Mouse (Mus musculus) stomach, embryonic 16.5 days (tissue): ENCODE measurements around the gene Olfr99. TPM values are rescaled to one million over a fixed set of nuclear protein-coding genes. Genes with fewer than 3 reads are reported as not detected.

Experiments
- ATAC-seq: fragments of 200-750 bp; cut with Nextera tagmentation; 2 replicates; pipeline ENCODE4 v1.8.0; 2017; ENCODE audit warnings: moderate number of reproducible peaks, moderate TSS enrichment; ENCODE audit not compliant: insufficient read depth, low FRiP score
- H3K27ac ChIP-seq: fragments of 300-500 bp; sonication (generic); 2 replicates; pipeline ENCODE4 v1.5.1; 2014; ENCODE audit warnings: low read length
- H3K27me3 ChIP-seq: fragments of 300-500 bp; sonication (generic); 2 replicates; pipeline ENCODE4 v1.6.1; 2014; ENCODE audit warnings: low read length, control low read depth, mixed read lengths; ENCODE audit not compliant: control insufficient read depth, insufficient read depth
- H3K36me3 ChIP-seq: fragments of 300-500 bp; sonication (generic); 2 replicates; pipeline ENCODE4 v1.6.1; 2014; ENCODE audit warnings: low read length; ENCODE audit not compliant: control insufficient read depth, insufficient read depth
- H3K4me1 ChIP-seq: fragments of 300-500 bp; sonication (generic); 2 replicates; pipeline ENCODE4 v1.6.1; 2014; ENCODE audit warnings: low read length, control low read depth, mixed read lengths; ENCODE audit not compliant: control insufficient read depth, insufficient read depth
- H3K4me2 ChIP-seq: fragments of 300-500 bp; sonication (generic); 2 replicates; pipeline ENCODE4 v1.6.1; 2014; ENCODE audit warnings: low read depth, low read length, mixed read lengths
- H3K4me3 ChIP-seq: fragments of 300-500 bp; sonication (generic); replicated peaks from 2 replicates; pipeline ENCODE4 v1.5.1; 2014; ENCODE audit warnings: mild to moderate bottlenecking, low read length
- H3K9ac ChIP-seq: fragments of 300-500 bp; sonication (generic); 2 replicates; pipeline ENCODE4 v1.6.1; 2014; ENCODE audit warnings: low read length
- H3K9me3 ChIP-seq: fragments of 300-500 bp; sonication (generic); replicated peaks from 2 replicates; pipeline ENCODE4 v1.6.1; 2016; ENCODE audit warnings: low read length, control low read depth; ENCODE audit not compliant: control insufficient read depth
- WGBS: fragments of 180-500 bp; shearing (Covaris S2); extraction: QIAGEN DNeasy Blood & Tissue Kit; methylation state at CpG from one replicate; pipeline ENCODE4 v1.1.7; 2014; 5-methylcytosine and 5-hydroxymethylcytosine counted together
- polyA plus RNA-seq: library from polyadenylated mRNA; unstranded; fragments of >200 nt; fragmentation: Nextera tagmentation; extraction: Ambion mirVana; gene quantifications from 2 replicates; pipeline ENCODE4 v1.2.1, GENCODE M21; 2015

The Olfr99 gene
- polyA plus RNA-seq = not detected in 2 replicates

- no peak for ATAC-seq
- no peaks in the 10 kb centered on the region for H3K36me3 ChIP-seq
- 77% methylated on average over 1 of the region's 1 CpGs for WGBS
- H3K4me3 ChIP-seq = no peak within 1 kb of the TSS
- no peaks in the 10 kb centered on the region for H3K27me3 ChIP-seq
- no peak within 1 kb of the TSS for H3K4me2 ChIP-seq
- H3K9me3 ChIP-seq = no peaks in the 10 kb centered on the region
- H3K27ac ChIP-seq = no peak within 1 kb of the TSS
- no peak within 1 kb of the TSS for H3K9ac ChIP-seq
- no peaks in the 10 kb centered on the region for H3K4me1 ChIP-seq
Observed at GRCm38 (mm10) chr17:37283360-37283759, at the start of gene Olfr99. Olfr99 (minus strand) TSS chr17:37283460.

- Histone ChIP-seq H3K4me2 (no peak within 1 kb of the TSS), H3K36me3 (no peaks in the 10 kb centered on the region), H3K9ac (no peak within 1 kb of the TSS), H3K9me3 (no peaks in the 10 kb centered on the region), H3K27ac (no peak within 1 kb of the TSS), H3K4me3 (no peak within 1 kb of the TSS), H3K4me1 (no peaks in the 10 kb centered on the region), H3K27me3 (no peaks in the 10 kb centered on the region)
- no peak for ATAC-seq
Observed at GRCm38 (mm10) chr17:37316954-37317353, 33.7 kb upstream of the Olfr99 start, which contains the start of gene Olfr102. Olfr102 (minus strand) TSS chr17:37317054.

GRCm38 (mm10) chr17:37310146-37310699 is 27.0 kb upstream of the Olfr99 start:
- Histone ChIP-seq H3K27ac (no peak overlapping the region), H3K4me3 (no peak overlapping the region), H3K9me3 (no peaks in the 10 kb centered on the region), H3K4me1 (no peaks in the 10 kb centered on the region), H3K27me3 (no peaks in the 10 kb centered on the region), H3K9ac (no peak overlapping the region), H3K4me2 (no peak overlapping the region), H3K36me3 (no peaks in the 10 kb centered on the region)
- whole genome bisulfite sequencing = 28% methylated on average over 2 of the region's 2 CpGs
- ATAC-seq = no peak

GRCm38 (mm10) chr17:37308483-37308882 is 25.2 kb upstream of the Olfr99 start:
- Histone ChIP-seq H3K36me3 (no peaks in the 10 kb centered on the region), H3K27ac (no peak overlapping the region), H3K4me1 (no peaks in the 10 kb centered on the region), H3K4me3 (no peak overlapping the region), H3K9ac (no peak overlapping the region), H3K27me3 (no peaks in the 10 kb centered on the region), H3K9me3 (no peaks in the 10 kb centered on the region), H3K4me2 (no peak overlapping the region)
- 39% methylated on average over 4 of the region's 4 CpGs for WGBS
- ATAC-seq = no peak

GRCm38 (mm10) chr17:37304213-37304612 is 21.0 kb upstream of the Olfr99 start, which contains the start of gene Olfr101:
Olfr101 (minus strand) TSS chr17:37304313.
- H3K9me3 ChIP-seq = no peaks in the 10 kb centered on the region

GRCm38 (mm10) chr17:37280331-37280730 is 2.9 kb downstream of the Olfr99 start:
- 79% methylated on average over 1 of the region's 1 CpGs for WGBS

More at GRCm38 (mm10) chr17:37304213-37304612, 21.0 kb upstream of the Olfr99 start, which contains the start of gene Olfr101:
- Histone ChIP-seq H3K27ac (no peak within 1 kb of the TSS), H3K4me1 (no peaks in the 10 kb centered on the region), H3K4me3 (no peak within 1 kb of the TSS), H3K9ac (no peak within 1 kb of the TSS), H3K4me2 (no peak within 1 kb of the TSS), H3K36me3 (no peaks in the 10 kb centered on the region), H3K27me3 (no peaks in the 10 kb centered on the region)
- ATAC-seq = no peak
- WGBS = 82% methylated on average over 4 of the region's 4 CpGs

GRCm38 (mm10) chr17:37276573-37276972 is 6.7 kb downstream of the Olfr99 start:
- Histone ChIP-seq H3K4me3 (no peak overlapping the region), H3K9me3 (no peaks in the 10 kb centered on the region), H3K9ac (no peak overlapping the region), H3K4me2 (no peak overlapping the region), H3K36me3 (no peaks in the 10 kb centered on the region), H3K4me1 (no peaks in the 10 kb centered on the region), H3K27ac (no peak overlapping the region), H3K27me3 (no peaks in the 10 kb centered on the region)
- no peak for ATAC-seq

More at GRCm38 (mm10) chr17:37280331-37280730, 2.9 kb downstream of the Olfr99 start:
- Histone ChIP-seq H3K4me3 (no peak overlapping the region), H3K27me3 (no peaks in the 10 kb centered on the region), H3K9me3 (no peaks in the 10 kb centered on the region), H3K27ac (no peak overlapping the region), H3K4me1 (no peaks in the 10 kb centered on the region), H3K36me3 (no peaks in the 10 kb centered on the region), H3K4me2 (no peak overlapping the region), H3K9ac (no peak overlapping the region)
- no peak for ATAC-seq

- Histone ChIP-seq H3K9ac (no peak overlapping the region), H3K4me2 (no peak overlapping the region), H3K4me1 (no peaks in the 10 kb centered on the region), H3K27ac (no peak overlapping the region), H3K27me3 (no peaks in the 10 kb centered on the region), H3K36me3 (no peaks in the 10 kb centered on the region), H3K4me3 (no peak overlapping the region), H3K9me3 (no peaks in the 10 kb centered on the region)
- ATAC-seq = no peak
- WGBS = 76% methylated on average over 2 of the region's 2 CpGs
Observed at GRCm38 (mm10) chr17:37275626-37276248, 7.5 kb downstream of the Olfr99 start.

DNA sequence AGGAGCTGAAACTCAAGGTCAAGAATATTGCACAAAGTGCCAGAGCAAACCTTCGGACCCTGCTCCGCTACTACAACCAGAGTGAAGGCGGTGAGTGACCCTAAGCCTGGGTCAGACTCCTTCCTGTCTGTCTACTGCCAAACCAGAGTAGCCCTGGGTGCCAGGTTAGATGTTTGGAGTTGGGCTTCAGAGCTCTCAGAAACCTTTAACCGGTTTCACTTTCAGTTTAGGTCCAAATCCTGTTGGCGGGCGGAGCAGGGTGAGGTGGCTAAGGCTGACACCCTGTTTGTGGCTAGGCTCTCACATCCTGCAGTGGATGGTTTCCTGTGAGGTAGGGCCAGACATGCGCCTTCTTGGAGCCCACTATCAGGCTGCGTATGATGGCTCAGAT is 12.6 kb downstream of the Olfr99 start:
- peak; percentile 45; the same call in 1 of the 2 replicates for ATAC-seq
- Histone ChIP-seq H3K4me2 (peak overlapping the region; percentile 94), H3K36me3 (no peaks in the 10 kb centered on the region), H3K9ac (peak overlapping the region; percentile 67; the same call in 1 of the 2 replicates), H3K27me3 (no peaks in the 10 kb centered on the region), H3K4me3 (peak overlapping the region; percentile 66), H3K4me1 (no peaks in the 10 kb centered on the region), H3K9me3 (no peaks in the 10 kb centered on the region), H3K27ac (no peak overlapping the region)
- WGBS = 54% methylated on average over 8 of the region's 8 CpGs
